Mouse (Mus musculus) hindbrain, embryonic 11.5 days (tissue): ENCODE results near the gene Rapgefl1. TPM values are rescaled to one million over a fixed set of nuclear protein-coding genes. Genes with fewer than 3 reads are reported as not detected.
A peak's percentile ranks its signal among the peaks of the same experiment; 100 is the strongest.

Experiments used
- ATAC-seq: fragments of 200-750 bp; cut with Nextera tagmentation; 2 replicates; pipeline ENCODE4 v1.8.0; 2017; ENCODE audit warnings: mild to moderate bottlenecking, moderate TSS enrichment, moderate library complexity; ENCODE audit not compliant: low FRiP score
- DNase-seq: peaks from one replicate; pipeline ENCODE4 v3.0.0-alpha.2; 2015; ENCODE audit warnings: low spot score
- H3K27ac ChIP-seq: fragments of 300-500 bp; sonication (generic); 2 replicates; pipeline ENCODE4 v1.5.1; 2014; ENCODE audit warnings: mild to moderate bottlenecking, low read depth, low read length
- H3K27me3 ChIP-seq: fragments of 300-500 bp; sonication (generic); 2 replicates; pipeline ENCODE4 v1.6.1; 2014; ENCODE audit warnings: mild to moderate bottlenecking, low read length, moderate library complexity, mixed read lengths; ENCODE audit not compliant: control insufficient read depth, insufficient read depth
- H3K36me3 ChIP-seq: fragments of 300-500 bp; sonication (generic); 2 replicates; pipeline ENCODE4 v1.6.1; 2014; ENCODE audit warnings: mild to moderate bottlenecking, low read length, moderate library complexity, mixed read lengths; ENCODE audit not compliant: control insufficient read depth, insufficient read depth
- H3K4me1 ChIP-seq: fragments of 300-500 bp; sonication (generic); replicated peaks from 2 replicates; pipeline ENCODE4 v1.6.1; 2014; ENCODE audit warnings: low read length, mixed read lengths; ENCODE audit not compliant: control insufficient read depth, insufficient read depth
- H3K4me2 ChIP-seq: fragments of 300-500 bp; sonication (generic); replicated peaks from 2 replicates; pipeline ENCODE4 v1.6.1; 2014; ENCODE audit warnings: mild to moderate bottlenecking, low read depth, low read length
- H3K4me3 ChIP-seq: fragments of 300-500 bp; sonication (generic); 2 replicates; pipeline ENCODE4 v1.5.1; 2014; ENCODE audit warnings: low read depth, low read length
- H3K9ac ChIP-seq: fragments of 300-500 bp; sonication (generic); 2 replicates; pipeline ENCODE4 v1.6.1; 2014; ENCODE audit warnings: low read depth, low read length
- H3K9me3 ChIP-seq: fragments of 300-500 bp; sonication (generic); 2 replicates; pipeline ENCODE4 v1.6.1; 2016; ENCODE audit warnings: low read length; ENCODE audit not compliant: control insufficient read depth
- WGBS: fragments of 180-500 bp; shearing (Covaris S2); extraction: QIAGEN DNeasy Blood & Tissue Kit; methylation state at CpG from one replicate; pipeline ENCODE4 v1.1.7; 2014; 5-methylcytosine and 5-hydroxymethylcytosine counted together
- polyA plus RNA-seq: library from polyadenylated mRNA; unstranded; fragments of >200 nt; fragmentation: Nextera tagmentation; extraction: Ambion mirVana; gene quantifications from 2 replicates; pipeline ENCODE4 v1.2.1, GENCODE M21; 2014

The Rapgefl1 gene
- polyA plus RNA-seq, 1 experiment from 2014 or later, result 2.2 TPM

DNA sequence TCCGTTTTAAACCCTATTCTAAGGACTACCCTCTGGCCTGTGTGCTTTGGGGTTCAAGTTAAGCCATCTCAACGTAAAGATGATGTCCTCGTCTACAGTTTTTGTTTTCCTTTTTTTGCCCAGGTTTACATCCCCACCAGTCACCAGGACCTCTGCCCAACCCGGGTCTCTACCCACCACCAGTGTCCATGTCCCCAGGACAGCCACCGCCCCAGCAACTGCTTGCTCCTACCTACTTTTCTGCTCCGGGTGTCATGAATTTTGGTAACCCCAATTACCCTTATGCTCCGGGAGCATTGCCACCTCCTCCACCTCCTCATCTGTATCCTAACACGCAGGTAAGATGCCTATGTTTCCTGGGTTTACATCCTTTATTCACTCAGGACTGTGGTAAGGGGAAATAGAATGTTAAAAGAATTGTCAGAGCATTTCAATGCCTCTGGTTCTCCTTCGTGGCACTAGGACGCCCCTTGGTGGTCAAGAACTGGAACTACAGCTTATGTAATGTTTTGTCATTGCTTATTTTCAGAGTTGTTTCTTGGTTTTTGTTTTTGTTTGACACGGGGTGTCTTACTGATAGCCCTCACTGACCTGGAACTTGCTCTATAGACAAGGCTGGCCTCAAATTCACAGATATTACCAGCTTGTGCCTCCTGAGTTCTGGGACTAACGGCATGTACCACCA, 7.4 kb upstream of the Rapgefl1 start:
- 79% methylated on average over 12 of the region's 12 CpGs for WGBS
- no peak overlapping the region for H3K4me2 ChIP-seq
- H3K27ac ChIP-seq, result no peak overlapping the region
- no peak overlapping the region for H3K4me3 ChIP-seq
- H3K4me1 ChIP-seq, result no peaks in the 10 kb centered on the region
- H3K9ac ChIP-seq, result no peak overlapping the region
- peaks cover 29% of the 10 kb centered on the region for H3K36me3 ChIP-seq
- no peaks in the 10 kb centered on the region for H3K9me3 ChIP-seq
- DNase-seq (peak; percentile 63), ATAC-seq (no peak)
- H3K27me3 ChIP-seq, result no peaks in the 10 kb centered on the region

GRCm38 (mm10) chr11:98829875-98830274, 6.7 kb upstream of the Rapgefl1 start:
- H3K36me3 ChIP-seq, result peaks cover 29% of the 10 kb centered on the region
- no peaks in the 10 kb centered on the region for H3K27me3 ChIP-seq
- DNase-seq, result no peak
- no peak for ATAC-seq
- 78% methylated on average over 4 of the region's 4 CpGs for WGBS
- no peaks in the 10 kb centered on the region for H3K9me3 ChIP-seq
- H3K27ac ChIP-seq, result no peak overlapping the region
- no peak overlapping the region for H3K4me2 ChIP-seq
- H3K4me3 ChIP-seq, result no peak overlapping the region
- no peak overlapping the region for H3K9ac ChIP-seq
- no peaks in the 10 kb centered on the region for H3K4me1 ChIP-seq

- Histone ChIP-seq H3K27ac (no peak overlapping the region), H3K4me3 (no peak overlapping the region), H3K4me1 (no peaks in the 10 kb centered on the region), H3K9me3 (no peaks in the 10 kb centered on the region), H3K4me2 (no peak overlapping the region), H3K27me3 (peaks cover 8% of the 10 kb centered on the region; the same call in 1 of the 2 replicates), H3K36me3 (peaks cover 10% of the 10 kb centered on the region), H3K9ac (no peak overlapping the region)
- WGBS, result 45% methylated on average over 5 of the region's 5 CpGs
- no peak for ATAC-seq
- DNase-seq, result no peak
Measured at GRCm38 (mm10) chr11:98835296-98835695, 1.3 kb upstream of the Rapgefl1 start.

GRCm38 (mm10) chr11:98835725-98836124, 860 bp upstream of the Rapgefl1 start:
- no peaks in the 10 kb centered on the region for H3K4me1 ChIP-seq
- H3K4me3 ChIP-seq, result no peak overlapping the region
- no peaks in the 10 kb centered on the region for H3K9me3 ChIP-seq
- H3K36me3 ChIP-seq, result peaks cover 10% of the 10 kb centered on the region
- peaks cover 8% of the 10 kb centered on the region; the same call in 1 of the 2 replicates for H3K27me3 ChIP-seq
- WGBS, result 71% methylated on average over 3 of the region's 3 CpGs
- no peak overlapping the region for H3K4me2 ChIP-seq
- DNase-seq, result no peak
- H3K9ac ChIP-seq, result no peak overlapping the region
- no peak for ATAC-seq
- H3K27ac ChIP-seq, result no peak overlapping the region

- Histone ChIP-seq H3K36me3 (peaks cover 9% of the 10 kb centered on the region), H3K9ac (no peak overlapping the region), H3K9me3 (no peaks in the 10 kb centered on the region), H3K4me3 (no peak overlapping the region), H3K4me1 (no peaks in the 10 kb centered on the region), H3K27ac (no peak overlapping the region), H3K27me3 (peaks cover 8% of the 10 kb centered on the region; the same call in 1 of the 2 replicates), H3K4me2 (peak overlapping the region; percentile 98; the same call in 1 of the 2 replicates)
- no peak for DNase-seq
- 27% methylated on average over 7 of the region's 7 CpGs for WGBS
- ATAC-seq, result no peak
Measured at GRCm38 (mm10) chr11:98836128-98836527, 457 bp upstream of the Rapgefl1 start.

DNA sequence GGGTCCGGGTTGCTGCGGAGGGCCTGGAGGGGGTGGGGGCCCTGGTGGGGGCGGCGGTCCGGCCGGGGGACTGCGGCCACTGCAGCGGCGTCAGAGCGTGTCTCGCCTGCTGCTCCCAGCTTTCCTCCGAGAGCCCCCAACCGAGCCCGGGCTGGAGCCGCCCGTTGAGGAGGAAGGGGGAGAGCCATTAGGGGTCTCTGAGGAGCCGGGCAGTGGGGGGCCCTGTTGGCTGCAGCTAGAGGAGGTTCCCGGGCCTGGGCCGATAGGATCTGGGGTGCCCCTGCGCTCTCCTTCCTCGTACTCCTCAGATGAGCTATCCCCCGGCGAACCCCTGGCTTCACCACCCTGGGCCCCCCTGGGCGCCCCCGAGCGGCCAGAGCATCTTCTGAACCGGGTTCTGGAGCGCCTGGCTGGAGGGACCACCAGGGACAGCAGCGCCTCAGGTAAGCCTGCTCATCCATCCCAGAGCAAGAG, 683 bp downstream of the Rapgefl1 start:
- peak overlapping the region; percentile 66 for H3K9ac ChIP-seq
- no peak overlapping the region for H3K27ac ChIP-seq
- H3K4me3 ChIP-seq, result peak overlapping the region; percentile 53
- peak; percentile 39 for DNase-seq
- H3K9me3 ChIP-seq, result no peaks in the 10 kb centered on the region
- H3K27me3 ChIP-seq, result peaks cover 8% of the 10 kb centered on the region; the same call in 1 of the 2 replicates
- H3K4me1 ChIP-seq, result no peaks in the 10 kb centered on the region
- 1% methylated on average over 29 of the region's 29 CpGs for WGBS
- peaks cover 7% of the 10 kb centered on the region; the same call in 1 of the 2 replicates for H3K36me3 ChIP-seq
- ATAC-seq, result peak; percentile 53; the same call in 1 of the 2 replicates
- peak overlapping the region; percentile 98 for H3K4me2 ChIP-seq

GRCm38 (mm10) chr11:98837917-98838316, 1.3 kb downstream of the Rapgefl1 start:
- ATAC-seq (no peak), DNase-seq (no peak)
- Histone ChIP-seq H3K9ac (no peak overlapping the region), H3K4me3 (no peak overlapping the region; the same call in 1 of the 2 replicates), H3K9me3 (no peaks in the 10 kb centered on the region), H3K36me3 (peaks cover 4% of the 10 kb centered on the region; the same call in 1 of the 2 replicates), H3K4me2 (peak overlapping the region; percentile 98; the same call in 1 of the 2 replicates), H3K4me1 (no peaks in the 10 kb centered on the region), H3K27ac (no peak overlapping the region), H3K27me3 (peaks cover 8% of the 10 kb centered on the region; the same call in 1 of the 2 replicates)
- WGBS, result 58% methylated on average over 11 of the region's 11 CpGs

DNA sequence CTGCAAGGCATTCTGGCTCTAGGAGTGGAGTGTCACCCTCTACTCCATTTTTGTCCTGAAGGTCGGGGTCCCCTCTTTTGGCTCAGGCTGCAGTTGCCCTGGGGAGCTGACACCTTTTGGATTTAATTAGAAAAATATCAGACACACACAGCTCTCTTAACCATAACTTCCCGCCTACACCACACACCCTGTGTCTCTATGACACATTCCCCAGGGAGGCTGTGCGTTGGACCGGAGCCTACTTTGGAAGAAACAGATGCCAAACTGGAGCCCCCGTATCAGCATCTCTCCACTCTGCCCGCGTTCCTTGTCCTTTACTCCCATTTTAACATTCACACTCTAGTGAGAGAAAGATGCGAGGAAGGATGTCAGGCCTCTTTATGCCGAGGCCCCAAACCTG, 1.9 kb downstream of the Rapgefl1 start:
- H3K27me3 ChIP-seq, result peaks cover 8% of the 10 kb centered on the region; the same call in 1 of the 2 replicates
- no peaks in the 10 kb centered on the region for H3K9me3 ChIP-seq
- H3K36me3 ChIP-seq, result no peaks in the 10 kb centered on the region
- no peak for ATAC-seq
- H3K27ac ChIP-seq, result no peak overlapping the region
- no peak overlapping the region for H3K9ac ChIP-seq
- H3K4me3 ChIP-seq, result no peak overlapping the region
- WGBS, result 76% methylated on average over 9 of the region's 9 CpGs
- H3K4me2 ChIP-seq, result no peak overlapping the region
- DNase-seq, result no peak
- no peaks in the 10 kb centered on the region for H3K4me1 ChIP-seq

DNA sequence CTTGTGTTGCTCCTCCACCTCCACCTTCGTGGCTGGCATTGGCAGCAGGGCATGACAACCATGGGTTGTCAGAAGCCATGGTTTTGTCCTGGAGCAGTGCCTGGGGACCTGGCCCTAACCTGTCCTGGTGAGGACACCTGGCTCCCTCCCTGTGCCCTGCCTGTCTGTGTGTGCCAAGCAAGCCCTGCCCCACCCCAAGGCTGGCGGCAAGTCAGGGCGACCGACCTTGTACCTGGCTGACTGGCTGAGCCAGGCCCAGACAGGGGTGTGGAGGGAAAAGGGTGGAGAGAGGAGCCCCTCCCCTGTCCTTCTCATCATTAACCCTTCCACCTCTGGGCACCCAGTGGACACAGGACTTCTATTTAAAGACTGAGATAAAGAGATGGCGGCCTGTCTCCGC, 2.8 kb downstream of the Rapgefl1 start:
- no peak overlapping the region for H3K27ac ChIP-seq
- H3K4me3 ChIP-seq, result no peak overlapping the region
- H3K4me2 ChIP-seq, result no peak overlapping the region
- 41% methylated on average over 6 of the region's 6 CpGs for WGBS
- ATAC-seq, result no peak
- H3K36me3 ChIP-seq, result no peaks in the 10 kb centered on the region
- H3K4me1 ChIP-seq, result no peaks in the 10 kb centered on the region
- H3K9ac ChIP-seq, result no peak overlapping the region
- no peak for DNase-seq
- H3K9me3 ChIP-seq, result no peaks in the 10 kb centered on the region
- H3K27me3 ChIP-seq, result peaks cover 8% of the 10 kb centered on the region; the same call in 1 of the 2 replicates
